Mouse (Mus musculus) lung, postnatal 0 days (tissue): ENCODE measurements around the gene Gm28053. TPM values are rescaled to one million over a fixed set of nuclear protein-coding genes. Genes with fewer than 3 reads are reported as not detected.
"Not testable (repeated sequence)": the region's sequence is repeated elsewhere in the genome, so short reads cannot be mapped to it uniquely, and the experiment has no call there.

ENCODE experiments used
- ATAC-seq: fragments of 200-750 bp; cut with Nextera tagmentation; 2 replicates; pipeline ENCODE4 v1.8.0; 2017; ENCODE audit warnings: moderate library complexity
- DNase-seq: peaks from one replicate; pipeline ENCODE4 v3.0.0-alpha.2; 2016; ENCODE audit warnings: low spot score
- H3K27ac ChIP-seq: fragments of 300-500 bp; sonication (generic); 2 replicates; pipeline ENCODE4 v1.5.1; 2014; ENCODE audit warnings: antibody characterized with exemption, mild to moderate bottlenecking, low read length, mixed read lengths
- H3K27me3 ChIP-seq: fragments of 300-500 bp; sonication (generic); replicated peaks from 2 replicates; pipeline ENCODE4 v1.6.1; 2014; ENCODE audit warnings: low read length, mixed read lengths; ENCODE audit not compliant: insufficient read depth
- H3K36me3 ChIP-seq: fragments of 300-500 bp; sonication (generic); 2 replicates; pipeline ENCODE4 v1.6.1; 2014; ENCODE audit warnings: low read length, mixed read lengths; ENCODE audit not compliant: insufficient read depth
- H3K4me1 ChIP-seq: fragments of 300-500 bp; sonication (generic); 2 replicates; pipeline ENCODE4 v1.6.1; 2014; ENCODE audit warnings: antibody characterized with exemption, low read depth, low read length, mixed read lengths; ENCODE audit not compliant: insufficient read depth
- H3K4me2 ChIP-seq: fragments of 300-500 bp; sonication (generic); replicated peaks from 2 replicates; pipeline ENCODE4 v1.6.1; 2014; ENCODE audit warnings: low read depth, mild to moderate bottlenecking, low read length, moderate library complexity, mixed read lengths
- H3K4me3 ChIP-seq: fragments of 300-500 bp; sonication (generic); 2 replicates; pipeline ENCODE4 v1.5.1; 2014; ENCODE audit warnings: low read depth, low read length
- H3K9ac ChIP-seq: fragments of 300-500 bp; sonication (generic); replicated peaks from 2 replicates; pipeline ENCODE4 v1.6.1; 2014; ENCODE audit warnings: low read depth, mild to moderate bottlenecking
- H3K9me3 ChIP-seq: fragments of 300-500 bp; sonication (generic); 2 replicates; pipeline ENCODE4 v1.6.1; 2016; ENCODE audit warnings: low read length, mixed read lengths
- CTCF ChIP-seq: IDR thresholded peaks from 2 replicates; pipeline ENCODE4 v1.5.1; 2016; ENCODE audit warnings: antibody characterized with exemption, mild to moderate bottlenecking
- EP300 ChIP-seq: IDR thresholded peaks from 2 replicates; pipeline ENCODE4 v1.6.1; 2016; ENCODE audit warnings: antibody characterized with exemption, mild to moderate bottlenecking, control low read depth
- WGBS: fragments of 180-500 bp; shearing (Covaris S2); extraction: QIAGEN DNeasy Blood & Tissue Kit; methylation state at CpG from one replicate; pipeline ENCODE4 v1.1.7; 2014; 5-methylcytosine and 5-hydroxymethylcytosine counted together
- polyA plus RNA-seq: library from polyadenylated mRNA; unstranded; fragments of >200 nt; fragmentation: Nextera tagmentation; extraction: Ambion mirVana; gene quantifications from 2 replicates; pipeline ENCODE4 v1.2.1, GENCODE M21; 2015

The Gm28053 gene
- polyA plus RNA-seq, 1 experiment from 2014 or later: 2.2 TPM

GRCm38 (mm10) chr6:48682271-48682670 is 36.1 kb upstream of the Gm28053 start:
- H3K9ac ChIP-seq: no peak overlapping the region
- no peaks in the 10 kb centered on the region for H3K27me3 ChIP-seq
- DNase-seq (no peak), ATAC-seq (no peak)
- no peaks in the 10 kb centered on the region for H3K4me1 ChIP-seq
- no peak for TF ChIP-seq CTCF
- TF ChIP-seq EP300: no peak
- no peaks in the 10 kb centered on the region for H3K36me3 ChIP-seq
- no peaks in the 10 kb centered on the region for H3K9me3 ChIP-seq
- 74% methylated on average over 4 of the region's 4 CpGs for WGBS
- H3K27ac ChIP-seq: no peak overlapping the region
- no peak overlapping the region for H3K4me3 ChIP-seq
- H3K4me2 ChIP-seq: no peak overlapping the region

- DNase-seq, H3K27ac ChIP-seq, H3K9me3 ChIP-seq, H3K9ac ChIP-seq, H3K36me3 ChIP-seq, H3K27me3 ChIP-seq, H3K4me1 ChIP-seq, H3K4me2 ChIP-seq, H3K4me3 ChIP-seq, ATAC-seq: not testable (repeated sequence)
- WGBS: 98% methylated on average over 3 of the region's 4 CpGs
Observed at GRCm38 (mm10) chr6:48683263-48683821, 35.1 kb upstream of the Gm28053 start.

- H3K9ac ChIP-seq: no peak within 1 kb of the TSS; the same call in 1 of the 2 replicates
- peak within 1 kb of the TSS; percentile 55 for H3K27ac ChIP-seq
- WGBS: 48% methylated on average over 5 of the region's 5 CpGs
- ATAC-seq: peak; percentile 54; the same call in 1 of the 2 replicates
- no peak for DNase-seq
- H3K4me3 ChIP-seq: peak within 1 kb of the TSS; percentile 15
- H3K36me3 ChIP-seq: no peaks in the 10 kb centered on the region
- H3K27me3 ChIP-seq: no peaks in the 10 kb centered on the region
- no peaks in the 10 kb centered on the region for H3K9me3 ChIP-seq
- no peaks in the 10 kb centered on the region for H3K4me1 ChIP-seq
- TF ChIP-seq EP300 (no peak), CTCF (no peak)
- H3K4me2 ChIP-seq: peak within 1 kb of the TSS; percentile 19
Observed at GRCm38 (mm10) chr6:48684319-48684718, 34.1 kb upstream of the Gm28053 start, which contains the start of gene Gimap4. Gene Gimap4, plus strand, starts transcription at chr6:48684549.

- Histone ChIP-seq H3K4me3 (peak overlapping the region; percentile 15), H3K27me3 (no peaks in the 10 kb centered on the region), H3K36me3 (no peaks in the 10 kb centered on the region), H3K4me2 (peak overlapping the region; percentile 19), H3K9ac (no peak overlapping the region; the same call in 1 of the 2 replicates), H3K4me1 (no peaks in the 10 kb centered on the region), H3K27ac (peak overlapping the region; percentile 55), H3K9me3 (no peaks in the 10 kb centered on the region)
- DNase-seq (no peak), ATAC-seq (0 out of 2 replicates have a peak, but pooled peaks have one; percentile 32)
- TF ChIP-seq CTCF (peak; percentile 33; the same call in 1 of the 2 replicates), EP300 (no peak)
- 43% methylated on average over 4 of the region's 4 CpGs for WGBS
Observed at GRCm38 (mm10) chr6:48684806-48685205, 33.6 kb upstream of the Gm28053 start.

- H3K9ac ChIP-seq: no peak overlapping the region
- DNase-seq (no peak), ATAC-seq (no peak)
- TF ChIP-seq CTCF (no peak), EP300 (no peak)
- H3K4me3 ChIP-seq: peak overlapping the region; percentile 15; the same call in 1 of the 2 replicates
- H3K4me2 ChIP-seq: peak overlapping the region; percentile 19
- no peaks in the 10 kb centered on the region for H3K27me3 ChIP-seq
- H3K4me1 ChIP-seq: no peaks in the 10 kb centered on the region
- no peaks in the 10 kb centered on the region for H3K9me3 ChIP-seq
- 66% methylated on average over 2 of the region's 2 CpGs for WGBS
- no peaks in the 10 kb centered on the region for H3K36me3 ChIP-seq
- peak overlapping the region; percentile 55 for H3K27ac ChIP-seq
Observed at GRCm38 (mm10) chr6:48685251-48685650, 33.2 kb upstream of the Gm28053 start.

- Histone ChIP-seq H3K9me3 (no peaks in the 10 kb centered on the region), H3K36me3 (no peaks in the 10 kb centered on the region), H3K9ac (no peak overlapping the region), H3K4me3 (no peak overlapping the region), H3K4me2 (peak overlapping the region; percentile 19), H3K4me1 (no peaks in the 10 kb centered on the region), H3K27ac (peak overlapping the region; percentile 55), H3K27me3 (no peaks in the 10 kb centered on the region)
- 73% methylated on average over 7 of the region's 7 CpGs for WGBS
- ATAC-seq (peak; percentile 39; the same call in 1 of the 2 replicates), DNase-seq (no peak)
- TF ChIP-seq CTCF (no peak), EP300 (no peak)
Observed at GRCm38 (mm10) chr6:48685694-48686665, 32.4 kb upstream of the Gm28053 start.
